ENCODE assay signal across 21 mouse cellular contexts in the genomic region with DNA sequence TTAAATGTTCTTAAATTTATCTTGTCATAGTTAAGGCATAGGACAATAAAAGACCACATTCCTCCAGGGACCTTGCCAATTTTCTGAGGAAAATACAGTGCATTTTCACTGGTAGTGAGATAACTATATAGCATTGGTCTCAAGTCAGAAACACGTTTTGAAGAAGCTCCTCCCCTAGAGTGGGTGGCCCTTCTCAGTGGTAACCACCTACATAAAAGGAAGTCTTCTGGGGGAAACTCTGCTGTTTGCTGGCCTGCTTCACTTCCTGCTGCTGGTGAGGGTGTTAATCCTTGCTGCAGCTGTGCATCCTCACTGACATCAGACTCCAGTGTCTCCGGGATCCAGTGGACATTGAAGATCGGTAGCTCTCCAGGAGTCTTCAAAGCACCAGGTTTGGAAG. TPM values are rescaled to one million over a fixed set of nuclear protein-coding genes. Genes with fewer than 3 reads are reported as not detected.
DNase-seq lines count a peak whose midpoint lies in the region; ATAC-seq and TF ChIP-seq lines count a peak whose summit lies in the region.
"Not testable (repeated sequence)": the region's sequence is repeated elsewhere in the genome, so short reads cannot be mapped to it uniquely, and the experiment has no call there.
"Had no signal": no experiment of that assay in that cellular context is flagged by ENCODE, and none has a peak within 500 bp of the region (broad histone marks: within the 10 kb centered on the region; RNA-seq: fewer than 3 reads in every experiment).

No protein-coding gene starts in this region.

- not testable (repeated sequence) for H3K9me3 ChIP-seq in lung, embryonic 14.5 days (ENCODE audit: low read depth, low read length); stomach, embryonic 14.5 days (ENCODE audit: control insufficient read depth, low read depth, low read length)

- not testable (repeated sequence) for H3K4me3 ChIP-seq in lung, embryonic 14.5 days (ENCODE audit: low read depth, low read length); stomach, embryonic 14.5 days (ENCODE audit: low read depth, low read length)

- not testable (repeated sequence) for H3K4me2 ChIP-seq in lung, embryonic 14.5 days; stomach, embryonic 14.5 days (replicated peaks; ENCODE audit: low read depth, low read length)

- peak; percentile 100 for ATAC-seq in activated CD4-positive, CD25-positive, alpha-beta regulatory T cell, adult 4 months
- peak; percentile 93 to 98 for ATAC-seq in hematopoietic stem cell, adult 5-6 weeks (replicated peaks in 1 of 2; ENCODE audit: insufficient read depth in 1 of 2, low FRiP score in 2 of 2, low TSS enrichment in 1 of 2, low read depth in 1 of 2, poor library complexity in 2 of 2, severe bottlenecking in 2 of 2)
- 0 out of 2 replicates have a peak, but pooled peaks have one; percentile 47 for ATAC-seq in lung, embryonic 14.5 days (ENCODE audit: insufficient read depth)
- peak; percentile 83 for ATAC-seq in megakaryocyte-erythroid progenitor cell, adult 5-6 weeks (replicated peaks; ENCODE audit: low FRiP score, low TSS enrichment, poor library complexity, severe bottlenecking)
- ATAC-seq in stomach, embryonic 14.5 days (ENCODE audit: insufficient number of reproducible peaks, insufficient read depth, low FRiP score, low read depth): peak; percentile 56; the same call in 1 of the 2 replicates

- TF ChIP-seq CTCF in lung, embryonic 14.5 days (IDR thresholded peaks at IDR 0.05; ENCODE audit: low read depth): not testable (repeated sequence)

- 0% methylated on average over 1 of the region's 3 CpGs for WGBS in lung, embryonic 14.5 days
- 0% methylated on average over 1 of the region's 3 CpGs for WGBS in stomach, embryonic 14.5 days

- H3K36me3 ChIP-seq in lung, embryonic 14.5 days (ENCODE audit: insufficient read depth); stomach, embryonic 14.5 days (ENCODE audit: control insufficient read depth, insufficient read depth, low read length): not testable (repeated sequence)

- not testable (repeated sequence) for H3K9ac ChIP-seq in lung, embryonic 14.5 days; stomach, embryonic 14.5 days (replicated peaks; ENCODE audit: low read depth, low read length)

- H3K27me3 ChIP-seq in lung, embryonic 14.5 days (ENCODE audit: insufficient read depth, low read length); stomach, embryonic 14.5 days (ENCODE audit: control insufficient read depth, insufficient read depth, low read length): not testable (repeated sequence)

- H3K4me1 ChIP-seq in lung, embryonic 14.5 days (ENCODE audit: insufficient read depth); stomach, embryonic 14.5 days (ENCODE audit: control insufficient read depth, insufficient read depth, low read length): not testable (repeated sequence)

- not testable (repeated sequence) for H3K27ac ChIP-seq in lung, embryonic 14.5 days (ENCODE audit: low read depth); stomach, embryonic 14.5 days (ENCODE audit: low read length)

- DNase-seq in heart, adult 18-20 months: peak; percentile 25 to 67
- DNase-seq in lung, embryonic 14.5 days: not testable (repeated sequence)
- peak; percentile 76 for DNase-seq in thymus, postnatal 14 days

RNA-seq across cellular contexts. Expression of a gene that starts 14.2 kb away (rescaled TPM):
- polyA plus RNA-seq in activated CD4-positive, CD25-positive, alpha-beta regulatory T cell, adult 4 months (2017; shearing (Covaris generic)): 100 to 1,000 TPM in 1 of 2 experiments, 10 to 100 TPM in 1; 98.0 to 106 TPM
- 10 to 100 TPM; 19.7 to 26.3 TPM for total RNA-seq in heart, adult 18-20 months (2021)
- total RNA-seq in hematopoietic stem cell, adult 5-6 weeks (2017): 25.6 and 36.6 TPM in 2 replicates
- polyA plus RNA-seq in lung, embryonic 14.5 days (2014; fragmentation: Nextera tagmentation; extraction: Ambion mirVana): 0.12 and 0.26 TPM in 2 replicates
- 3.5 and 11.6 TPM in 2 replicates for total RNA-seq in megakaryocyte-erythroid progenitor cell, adult 5-6 weeks (2014; fragmentation: Nextera tagmentation)
- total RNA-seq in megakaryocyte-erythroid progenitor cell, adult 5-6 weeks (2017): 3.2 and 4.5 TPM in 2 replicates
- polyA plus RNA-seq in stomach, embryonic 14.5 days (2014; fragmentation: Nextera tagmentation; extraction: Ambion mirVana): 6.6 and 6.9 TPM in 2 replicates
- total RNA-seq: left cerebral cortex, postnatal 25 days; midbrain, postnatal 0 days had no signal
- polyA plus RNA-seq: forebrain, embryonic 13.5 days; hindbrain, embryonic 10.5 days; midbrain, embryonic 11.5 days had no signal

RNA-seq across cellular contexts. Expression of a gene that starts 44.2 kb away (rescaled TPM):
- 1 to 10 TPM; 6.4 to 8.8 TPM for polyA plus RNA-seq in activated CD4-positive, CD25-positive, alpha-beta regulatory T cell, adult 4 months (2017; shearing (Covaris generic))
- total RNA-seq in heart, adult 18-20 months (2021): under 1 TPM; 0.72 TPM
- 1.1 TPM in 1 of 2 replicates, not detected in the other for total RNA-seq in hematopoietic stem cell, adult 5-6 weeks (2017)
- polyA plus RNA-seq in lung, embryonic 14.5 days (2014; fragmentation: Nextera tagmentation; extraction: Ambion mirVana): not detected in 2 replicates
- total RNA-seq in megakaryocyte-erythroid progenitor cell, adult 5-6 weeks (2014; fragmentation: Nextera tagmentation): 0.28 TPM in 1 of 2 replicates, not detected in the other
- 0.14 TPM in 1 of 2 replicates, not detected in the other for total RNA-seq in megakaryocyte-erythroid progenitor cell, adult 5-6 weeks (2017)
- not detected in 2 replicates for polyA plus RNA-seq in stomach, embryonic 14.5 days (2014; fragmentation: Nextera tagmentation; extraction: Ambion mirVana)
- total RNA-seq: left cerebral cortex, adult 18-20 months had no signal
- polyA plus RNA-seq: brain, embryonic 14.5 days; C2C12; embryonic facial prominence, embryonic 14.5 days; forebrain, embryonic 13.5 days; heart, embryonic 14.5 days; hindbrain, embryonic 10.5 days; hindbrain, embryonic 16.5 days; kidney, postnatal 0 days; limb, embryonic 13.5 days; liver, embryonic 12.5 days; midbrain, embryonic 11.5 days; midbrain, postnatal 0 days had no signal

Comparison
In these comparisons a context has a peak if more than half of its experiments do, and no peak if none do; other contexts are left out.
1. ATAC-seq: peak in every context shown above with its lines; median percentile 100 in activated CD4-positive, CD25-positive, alpha-beta regulatory T cell, adult 4 months; 96 in hematopoietic stem cell, adult 5-6 weeks; 83 in megakaryocyte-erythroid progenitor cell, adult 5-6 weeks; 56 in stomach, embryonic 14.5 days; 47 in lung, embryonic 14.5 days.